Mouse (Mus musculus) CD4-positive, CD25-positive, alpha-beta regulatory T cell, adult 2 months (primary cell): ENCODE results near the gene Akr1b3.

Experiments
- DNase-seq: peaks from one replicate; pipeline ENCODE4 v3.0.0-alpha.2; 2012; ENCODE audit warnings: low read depth, low spot score

The Akr1b3 gene

DNA sequence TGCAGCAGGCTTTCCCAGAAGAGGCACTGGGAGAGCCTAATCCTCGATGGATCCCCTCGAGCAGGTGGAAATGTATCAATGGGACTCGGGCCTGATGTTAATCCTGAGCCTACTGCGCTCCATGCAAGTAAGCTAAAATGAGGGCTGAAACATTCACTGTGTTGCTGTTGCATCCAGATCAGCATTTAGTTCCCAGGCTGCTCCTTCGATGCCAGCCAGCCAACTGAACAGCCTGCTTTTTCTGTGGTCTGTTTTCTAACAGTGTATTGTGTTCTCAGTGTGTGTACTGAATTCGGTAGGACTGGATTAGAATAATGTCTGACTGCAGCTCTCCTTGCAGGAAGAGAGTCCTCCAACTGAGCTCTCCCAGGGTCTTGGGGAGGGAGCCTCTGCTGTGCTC, 46.6 kb downstream of the Akr1b3 start:
- DNase-seq: no peak

DNA sequence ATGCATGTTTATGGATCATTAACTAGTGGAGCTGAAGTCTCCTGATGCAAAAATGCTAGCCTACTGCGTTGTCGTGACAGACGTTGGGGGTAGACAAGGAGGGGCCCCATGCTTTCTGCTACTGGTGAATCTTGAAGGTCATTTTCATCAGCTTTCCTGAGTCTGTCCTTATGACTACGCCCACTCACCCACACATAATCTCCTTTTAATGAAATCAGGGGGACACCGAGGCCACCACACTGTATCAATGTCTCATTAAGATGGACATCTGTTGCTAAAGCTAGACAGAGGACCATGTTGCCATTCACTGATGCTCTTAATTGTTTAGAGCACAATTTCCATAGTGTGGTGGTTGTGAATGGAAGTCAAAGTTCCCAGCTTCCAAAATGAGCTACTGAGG, 58.7 kb downstream of the Akr1b3 start:
- no peak for DNase-seq
